Mouse (Mus musculus): Measurements from ENCODE around the gene Tomt.

Gene Tomt

GRCm38 (mm10) chr7:101901969-101902368, 4.2 kb downstream of the Tomt start:
- DNase-seq (ENCODE audit: low spot score): no peak

- no peak for DNase-seq (ENCODE audit: low spot score)
Observed at GRCm38 (mm10) chr7:101900331-101901097, 5.6 kb downstream of the Tomt start.

GRCm38 (mm10) chr7:101896104-101897066, 9.8 kb downstream of the Tomt start:
- DNase-seq (ENCODE audit: low spot score): peak; percentile 83

GRCm38 (mm10) chr7:101895695-101896094, 10.5 kb downstream of the Tomt start:
- no peak for DNase-seq (ENCODE audit: low spot score)

GRCm38 (mm10) chr7:101888460-101888859, 17.7 kb downstream of the Tomt start:
- no peak for DNase-seq (ENCODE audit: low spot score)

GRCm38 (mm10) chr7:101886274-101886673, 19.9 kb downstream of the Tomt start:
- no peak for DNase-seq (ENCODE audit: low spot score)

- DNase-seq (ENCODE audit: low spot score): no peak
Observed at GRCm38 (mm10) chr7:101884160-101884559, 22.0 kb downstream of the Tomt start.

- DNase-seq (ENCODE audit: low spot score): no peak
Observed at GRCm38 (mm10) chr7:101882413-101883154, 23.6 kb downstream of the Tomt start.

GRCm38 (mm10) chr7:101880855-101881254, 25.3 kb downstream of the Tomt start:
- no peak for DNase-seq (ENCODE audit: low spot score)

GRCm38 (mm10) chr7:101875978-101876377, 30.2 kb downstream of the Tomt start:
- no peak for DNase-seq (ENCODE audit: low spot score)

GRCm38 (mm10) chr7:101871296-101871695, 34.9 kb downstream of the Tomt start:
- DNase-seq (ENCODE audit: low spot score): no peak

- no peak for DNase-seq (ENCODE audit: low spot score)
Observed at GRCm38 (mm10) chr7:101870629-101871028, 35.5 kb downstream of the Tomt start, which contains the start of gene Folr1. Gene Folr1, minus strand, starts transcription at chr7:101870788.

GRCm38 (mm10) chr7:101869163-101869500, 37.0 kb downstream of the Tomt start:
- DNase-seq (ENCODE audit: low spot score): no peak

GRCm38 (mm10) chr7:101868241-101869162, 37.7 kb downstream of the Tomt start:
- no peak for DNase-seq (ENCODE audit: low spot score)

GRCm38 (mm10) chr7:101867482-101867881, 38.7 kb downstream of the Tomt start:
- DNase-seq (ENCODE audit: low spot score): no peak

- no peak for DNase-seq (ENCODE audit: low spot score)
Observed at GRCm38 (mm10) chr7:101866491-101867265, 39.5 kb downstream of the Tomt start.

GRCm38 (mm10) chr7:101863415-101863814, 42.7 kb downstream of the Tomt start, which contains the start of gene Anapc15:
Gene Anapc15, plus strand, starts transcription at chr7:101863715.
- no peak for DNase-seq (ENCODE audit: low spot score)

- no peak for DNase-seq (ENCODE audit: low spot score)
Observed at GRCm38 (mm10) chr7:101862291-101862690, 43.9 kb downstream of the Tomt start.

- DNase-seq (ENCODE audit: low spot score): no peak
Observed at GRCm38 (mm10) chr7:101860978-101861377, 45.2 kb downstream of the Tomt start.

- DNase-seq (ENCODE audit: low spot score): no peak
Observed at GRCm38 (mm10) chr7:101858362-101858761, 47.8 kb downstream of the Tomt start.

Measured in ovary, postnatal 10 days (tissue).